Mouse (Mus musculus): ENCODE results near the gene Tmem176a. TPM values are rescaled to one million over a fixed set of nuclear protein-coding genes. Genes with fewer than 3 reads are reported as not detected.
A peak's percentile ranks its signal among the peaks of the same experiment; 100 is the strongest.
"Not testable (repeated sequence)": the region's sequence is repeated elsewhere in the genome, so short reads cannot be mapped to it uniquely, and the experiment has no call there.

Tmem176a gene
- 194 and 227 TPM in 2 replicates for polyA plus RNA-seq (2015; fragmentation: Nextera tagmentation; extraction: Ambion mirVana)

GRCm38 (mm10) chr6:48840371-48840969, at the start of gene Tmem176a:
Gene Tmem176a, plus strand, starts transcription at chr6:48840919.
- Histone ChIP-seq H3K27ac (ENCODE audit: low read length) (peak within 1 kb of the TSS; percentile 92), H3K4me1 (ENCODE audit: insufficient read depth, low read length) (peaks cover 30% of the 10 kb centered on the region), H3K4me3 (ENCODE audit: low read length) (peak within 1 kb of the TSS; percentile 62), H3K9ac (replicated peaks; ENCODE audit: low read length) (peak within 1 kb of the TSS; percentile 84), H3K36me3 (ENCODE audit: insufficient read depth, low read length) (peaks cover 44% of the 10 kb centered on the region), H3K27me3 (ENCODE audit: insufficient read depth, low read length) (no peaks in the 10 kb centered on the region), H3K4me2 (replicated peaks; ENCODE audit: low read depth, low read length) (peak within 1 kb of the TSS; percentile 71), H3K9me3 (ENCODE audit: low read length) (no peaks in the 10 kb centered on the region)
- peak; percentile 42; the same call in 1 of the 2 replicates for ATAC-seq (ENCODE audit: low FRiP score, low TSS enrichment)
- 6% methylated on average over 7 of the region's 7 CpGs for WGBS

DNA sequence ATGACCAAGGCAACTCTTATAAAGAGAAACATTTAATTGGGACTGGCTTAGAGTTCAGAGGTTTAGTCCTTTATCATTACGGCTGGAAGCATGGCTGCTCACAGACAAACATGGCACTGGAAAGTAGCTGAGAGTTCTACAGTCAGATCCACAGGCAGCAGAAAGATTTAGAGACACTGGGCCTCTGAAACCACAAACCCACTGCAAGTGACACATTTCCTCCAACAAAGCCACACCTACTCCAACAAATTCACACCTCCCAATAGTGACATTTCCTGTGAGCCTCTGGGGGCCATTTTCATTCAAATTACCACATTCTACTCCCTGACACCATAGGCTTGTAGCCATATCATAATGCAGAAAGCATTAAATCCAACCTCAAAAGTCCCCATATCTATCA, 38.8 kb upstream of the Tmem176a start:
- no peak overlapping the region for H3K4me2 ChIP-seq (replicated peaks; ENCODE audit: low read depth, low read length)
- H3K36me3 ChIP-seq (ENCODE audit: insufficient read depth, low read length), result no peaks in the 10 kb centered on the region
- H3K9ac ChIP-seq (replicated peaks; ENCODE audit: low read length), result no peak overlapping the region
- 76% methylated on average over 1 of the region's 1 CpGs for WGBS
- peaks cover 5% of the 10 kb centered on the region; the same call in 1 of the 2 replicates for H3K9me3 ChIP-seq (ENCODE audit: low read length)
- H3K27me3 ChIP-seq (ENCODE audit: insufficient read depth, low read length), result no peaks in the 10 kb centered on the region
- H3K4me1 ChIP-seq (ENCODE audit: insufficient read depth, low read length), result no peaks in the 10 kb centered on the region
- no peak overlapping the region for H3K27ac ChIP-seq (ENCODE audit: low read length)
- ATAC-seq (ENCODE audit: low FRiP score, low TSS enrichment), result no peak
- no peak overlapping the region for H3K4me3 ChIP-seq (ENCODE audit: low read length)

GRCm38 (mm10) chr6:48803406-48804051, 37.2 kb upstream of the Tmem176a start:
- Histone ChIP-seq H3K9me3 (ENCODE audit: low read length) (peaks cover 5% of the 10 kb centered on the region; the same call in 1 of the 2 replicates), H3K9ac (replicated peaks; ENCODE audit: low read length) (no peak overlapping the region), H3K36me3 (ENCODE audit: insufficient read depth, low read length) (no peaks in the 10 kb centered on the region), H3K27ac (ENCODE audit: low read length) (no peak overlapping the region), H3K27me3 (ENCODE audit: insufficient read depth, low read length) (no peaks in the 10 kb centered on the region), H3K4me1 (ENCODE audit: insufficient read depth, low read length) (no peaks in the 10 kb centered on the region), H3K4me3 (ENCODE audit: low read length) (no peak overlapping the region), H3K4me2 (replicated peaks; ENCODE audit: low read depth, low read length) (no peak overlapping the region)
- no peak for ATAC-seq (ENCODE audit: low FRiP score, low TSS enrichment)

- Histone ChIP-seq H3K27ac (ENCODE audit: low read length) (no peak overlapping the region), H3K4me2 (replicated peaks; ENCODE audit: low read depth, low read length) (no peak overlapping the region), H3K9me3 (ENCODE audit: low read length) (peaks cover 5% of the 10 kb centered on the region; the same call in 1 of the 2 replicates), H3K9ac (replicated peaks; ENCODE audit: low read length) (no peak overlapping the region), H3K4me3 (ENCODE audit: low read length) (no peak overlapping the region), H3K4me1 (ENCODE audit: insufficient read depth, low read length) (no peaks in the 10 kb centered on the region), H3K27me3 (ENCODE audit: insufficient read depth, low read length) (no peaks in the 10 kb centered on the region), H3K36me3 (ENCODE audit: insufficient read depth, low read length) (no peaks in the 10 kb centered on the region)
- no peak for ATAC-seq (ENCODE audit: low FRiP score, low TSS enrichment)
- 81% methylated on average over 5 of the region's 5 CpGs for WGBS
These were observed 36.4 kb upstream of the Tmem176a start for GRCm38 (mm10) chr6:48804346-48804745.

GRCm38 (mm10) chr6:48806746-48807145, 34.0 kb upstream of the Tmem176a start:
- Histone ChIP-seq H3K4me1 (ENCODE audit: insufficient read depth, low read length) (no peaks in the 10 kb centered on the region), H3K27ac (ENCODE audit: low read length) (no peak overlapping the region), H3K9me3 (ENCODE audit: low read length) (peaks cover 5% of the 10 kb centered on the region; the same call in 1 of the 2 replicates), H3K4me3 (ENCODE audit: low read length) (no peak overlapping the region), H3K27me3 (ENCODE audit: insufficient read depth, low read length) (no peaks in the 10 kb centered on the region), H3K36me3 (ENCODE audit: insufficient read depth, low read length) (no peaks in the 10 kb centered on the region), H3K4me2 (replicated peaks; ENCODE audit: low read depth, low read length) (no peak overlapping the region), H3K9ac (replicated peaks; ENCODE audit: low read length) (no peak overlapping the region)
- 90% methylated on average over 3 of the region's 3 CpGs for WGBS
- ATAC-seq (ENCODE audit: low FRiP score, low TSS enrichment), result no peak

- no peaks in the 10 kb centered on the region for H3K27me3 ChIP-seq (ENCODE audit: insufficient read depth, low read length)
- no peak overlapping the region for H3K27ac ChIP-seq (ENCODE audit: low read length)
- no peaks in the 10 kb centered on the region for H3K36me3 ChIP-seq (ENCODE audit: insufficient read depth, low read length)
- H3K9ac ChIP-seq (replicated peaks; ENCODE audit: low read length), result no peak overlapping the region
- peaks cover 5% of the 10 kb centered on the region; the same call in 1 of the 2 replicates for H3K9me3 ChIP-seq (ENCODE audit: low read length)
- WGBS, result 78% methylated on average over 3 of the region's 3 CpGs
- no peak overlapping the region for H3K4me2 ChIP-seq (replicated peaks; ENCODE audit: low read depth, low read length)
- no peak overlapping the region for H3K4me3 ChIP-seq (ENCODE audit: low read length)
- H3K4me1 ChIP-seq (ENCODE audit: insufficient read depth, low read length), result no peaks in the 10 kb centered on the region
- ATAC-seq (ENCODE audit: low FRiP score, low TSS enrichment), result no peak
These were observed 31.1 kb upstream of the Tmem176a start for GRCm38 (mm10) chr6:48809494-48810219.

GRCm38 (mm10) chr6:48815013-48815412, 25.7 kb upstream of the Tmem176a start:
- Histone ChIP-seq H3K4me2 (replicated peaks; ENCODE audit: low read depth, low read length) (no peak overlapping the region), H3K4me3 (ENCODE audit: low read length) (no peak overlapping the region), H3K36me3 (ENCODE audit: insufficient read depth, low read length) (no peaks in the 10 kb centered on the region), H3K9me3 (ENCODE audit: low read length) (0 out of 2 replicates have a peak, but pooled peaks cover 3% of the 10 kb centered on the region), H3K27me3 (ENCODE audit: insufficient read depth, low read length) (no peaks in the 10 kb centered on the region), H3K4me1 (ENCODE audit: insufficient read depth, low read length) (no peaks in the 10 kb centered on the region), H3K9ac (replicated peaks; ENCODE audit: low read length) (no peak overlapping the region), H3K27ac (ENCODE audit: low read length) (no peak overlapping the region)
- no peak for ATAC-seq (ENCODE audit: low FRiP score, low TSS enrichment)

- H3K4me2 ChIP-seq (replicated peaks; ENCODE audit: low read depth, low read length), result no peak overlapping the region
- ATAC-seq (ENCODE audit: low FRiP score, low TSS enrichment), result no peak
- 0 out of 2 replicates have a peak, but pooled peaks cover 3% of the 10 kb centered on the region for H3K9me3 ChIP-seq (ENCODE audit: low read length)
- H3K9ac ChIP-seq (replicated peaks; ENCODE audit: low read length), result no peak overlapping the region
- H3K36me3 ChIP-seq (ENCODE audit: insufficient read depth, low read length), result no peaks in the 10 kb centered on the region
- no peak overlapping the region for H3K27ac ChIP-seq (ENCODE audit: low read length)
- 6% methylated on average over 6 of the region's 6 CpGs for WGBS
- H3K27me3 ChIP-seq (ENCODE audit: insufficient read depth, low read length), result no peaks in the 10 kb centered on the region
- H3K4me1 ChIP-seq (ENCODE audit: insufficient read depth, low read length), result no peaks in the 10 kb centered on the region
- H3K4me3 ChIP-seq (ENCODE audit: low read length), result no peak overlapping the region
These were observed 22.9 kb upstream of the Tmem176a start for GRCm38 (mm10) chr6:48817815-48818214.

GRCm38 (mm10) chr6:48821991-48822785, 18.5 kb upstream of the Tmem176a start:
- ATAC-seq (ENCODE audit: low FRiP score, low TSS enrichment); H3K4me3 ChIP-seq (ENCODE audit: low read length); H3K27me3 ChIP-seq (ENCODE audit: insufficient read depth, low read length); H3K27ac ChIP-seq (ENCODE audit: low read length); H3K4me1 ChIP-seq (ENCODE audit: insufficient read depth, low read length); H3K36me3 ChIP-seq (ENCODE audit: insufficient read depth, low read length); H3K9ac ChIP-seq (replicated peaks; ENCODE audit: low read length); H3K4me2 ChIP-seq (replicated peaks; ENCODE audit: low read depth, low read length); H3K9me3 ChIP-seq (ENCODE audit: low read length): not testable (repeated sequence)
- 76% methylated on average over 7 of the region's 7 CpGs for whole genome bisulfite sequencing

Measured in kidney, embryonic 16.5 days (tissue).